Mouse (Mus musculus) thymus, adult 2 months (tissue): Measurements from ENCODE around the gene Arid1a.

ENCODE experiments used
- CTCF ChIP-seq: fragments of 200-500 bp; IDR thresholded peaks from 2 replicates; pipeline ENCODE4 v1.5.1; 2012; ENCODE audit warnings: mild to moderate bottlenecking, control low read depth, low read length, moderate library complexity, borderline replicate concordance; ENCODE audit not compliant: control insufficient read depth, poor library complexity, insufficient read depth; ENCODE audit errors: extremely low read depth
- POLR2A ChIP-seq: fragments of 200-500 bp; IDR thresholded peaks from 2 replicates; pipeline ENCODE4 v1.6.1; 2012; ENCODE audit warnings: mild to moderate bottlenecking, low read length, control low read depth, moderate library complexity; ENCODE audit not compliant: control insufficient read depth, poor library complexity, insufficient read depth; ENCODE audit errors: extremely low read depth

DNA sequence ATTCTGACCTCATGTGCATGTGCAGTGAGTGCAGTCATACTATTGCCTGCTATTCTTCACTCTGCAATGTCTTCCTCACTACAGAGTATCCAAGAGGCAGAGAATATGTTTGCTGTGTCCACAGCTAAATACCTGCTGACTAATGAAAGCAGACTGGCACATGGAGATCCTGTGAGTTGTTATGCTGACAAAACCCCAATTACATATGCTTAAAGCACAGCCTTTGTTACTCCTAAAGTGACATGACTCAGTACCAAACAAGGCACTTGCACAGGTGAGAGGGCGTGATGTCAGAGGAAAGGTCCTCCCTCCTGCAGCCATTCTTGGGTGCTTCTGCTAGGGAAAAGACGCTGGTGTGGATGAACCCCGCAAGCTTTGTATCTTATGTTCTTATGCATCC is 21.3 kb downstream of the Arid1a start:
- no peak for TF ChIP-seq CTCF
- TF ChIP-seq POLR2A = no peak
